Mouse (Mus musculus) cortical plate, adult 2 months (tissue): ENCODE measurements around the gene Adamts9.

Source experiments
- CTCF ChIP-seq: fragments of 200-500 bp; IDR thresholded peaks from 2 replicates; pipeline ENCODE4 v1.5.1; 2011; ENCODE audit warnings: mild to moderate bottlenecking, control low read depth, low read length; ENCODE audit not compliant: insufficient read depth; ENCODE audit errors: extremely low read depth
- POLR2A ChIP-seq: fragments of 200-500 bp; IDR thresholded peaks from 2 replicates; pipeline ENCODE4 v1.6.1; 2011; ENCODE audit warnings: mild to moderate bottlenecking, low read length, control low read depth; ENCODE audit not compliant: insufficient read depth; ENCODE audit errors: extremely low read depth

DNA sequence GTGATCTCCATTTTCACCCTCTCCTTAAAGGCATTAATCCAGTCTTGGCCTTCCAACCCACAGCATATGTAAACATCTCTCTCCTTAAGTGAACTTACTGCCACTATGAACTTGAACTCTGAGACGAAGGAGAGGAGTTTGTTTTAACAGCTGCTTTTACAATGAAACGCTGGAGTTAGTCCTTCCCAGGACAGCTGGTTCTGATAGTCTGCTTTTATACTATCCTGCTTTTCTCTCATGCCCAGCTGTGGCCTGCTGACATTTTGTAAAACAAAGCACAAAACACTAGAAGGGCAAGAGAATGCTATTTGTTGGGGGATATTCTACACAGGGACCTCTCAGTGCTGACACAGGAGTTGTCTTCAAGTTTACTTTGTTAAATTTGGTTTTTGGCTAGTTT, 101.3 kb downstream of the Adamts9 start:
- TF ChIP-seq CTCF, result no peak
- TF ChIP-seq POLR2A, result no peak
